Mouse (Mus musculus) kidney, postnatal 4 days (tissue): ENCODE data around the gene Ufc1.

Experiments
- DNase-seq, 2 experiments: peaks; one replicate each; pipeline ENCODE4 v3.0.0; 2021; ENCODE audit warnings: mixed read lengths in 2 of 2

Gene Ufc1

DNA sequence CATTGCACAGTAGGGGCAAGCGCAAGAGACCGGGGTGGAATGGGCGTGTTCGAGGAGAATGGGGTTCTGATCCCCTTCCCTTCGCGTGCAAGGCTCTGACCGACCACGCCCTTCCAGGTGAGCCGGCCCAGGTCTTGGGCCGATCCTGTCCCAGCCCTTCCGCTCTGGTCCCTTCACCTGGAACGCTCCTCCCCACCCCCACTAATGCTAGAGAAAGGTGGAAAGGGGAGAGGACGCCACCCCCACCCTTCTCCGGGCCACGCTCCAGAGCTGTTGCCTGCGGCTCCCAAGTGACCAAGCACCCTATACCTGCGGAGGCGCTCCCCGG is 24.3 kb downstream of the Ufc1 start:
- DNase-seq, result peak; percentile 73 to 84

GRCm38 (mm10) chr1:171269848-171270572 is 24.8 kb downstream of the Ufc1 start, which contains the start of gene B4galt3:
B4galt3 (plus strand) TSS chr1:171270328.
- peak; percentile 98 to 99 for DNase-seq

DNA sequence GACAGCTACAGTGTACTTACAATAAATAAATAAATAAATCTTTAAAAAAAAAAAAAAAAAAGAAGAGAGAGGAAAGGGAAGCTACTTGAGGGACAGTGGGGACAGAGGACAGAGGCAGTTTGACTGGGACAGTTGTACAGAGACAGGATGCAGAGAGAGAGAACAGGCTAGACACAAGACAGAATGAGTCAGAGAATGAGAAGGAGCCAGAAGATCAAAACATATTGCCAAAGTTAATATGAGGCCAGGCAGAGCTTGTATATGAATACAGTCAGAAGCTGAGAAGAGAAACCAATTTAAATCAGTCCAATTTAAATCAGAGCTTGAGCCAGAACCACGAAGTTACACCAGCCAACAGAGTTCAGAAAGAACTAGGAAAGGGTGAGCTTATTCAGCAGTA is 26.5 kb downstream of the Ufc1 start:
- no peak for DNase-seq

DNA sequence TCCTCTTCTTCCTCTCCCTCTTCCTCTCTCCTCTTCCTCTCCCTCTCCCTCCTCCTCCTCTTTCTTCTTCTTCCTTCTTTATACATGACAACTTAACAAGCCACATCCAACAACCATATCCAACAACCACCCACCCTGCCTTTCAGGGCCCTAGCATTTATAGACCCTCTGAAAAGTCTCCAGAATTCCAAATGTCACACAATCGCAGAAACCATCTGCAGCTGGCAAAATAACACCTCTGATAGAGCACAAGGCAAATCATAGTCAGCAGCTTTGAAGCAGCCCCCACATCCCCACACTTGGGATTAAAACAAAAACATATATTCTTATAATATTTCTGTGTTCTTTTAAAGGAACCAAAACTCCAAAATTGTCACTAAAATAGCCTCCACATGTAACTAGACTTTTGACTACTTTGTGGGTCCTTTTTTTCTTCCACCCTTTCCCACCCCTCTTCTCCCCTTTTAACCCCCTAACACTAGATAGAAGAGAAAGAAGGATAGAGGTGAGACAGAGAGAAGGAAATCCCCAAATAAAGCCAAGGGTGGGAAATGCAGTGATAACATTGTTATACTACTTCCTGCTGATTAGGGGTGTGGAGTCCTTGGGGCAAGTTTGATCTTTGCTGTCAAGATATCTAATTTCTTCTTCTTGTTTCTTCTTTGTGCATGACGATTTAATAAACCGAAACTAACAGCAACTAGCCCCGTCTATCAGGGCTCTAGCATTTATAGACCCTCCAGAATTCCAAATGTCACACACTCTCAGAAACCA is 28.7 kb downstream of the Ufc1 start:
- no peak for DNase-seq

GRCm38 (mm10) chr1:171263666-171264461 is 31.0 kb downstream of the Ufc1 start:
- no peak for DNase-seq

DNA sequence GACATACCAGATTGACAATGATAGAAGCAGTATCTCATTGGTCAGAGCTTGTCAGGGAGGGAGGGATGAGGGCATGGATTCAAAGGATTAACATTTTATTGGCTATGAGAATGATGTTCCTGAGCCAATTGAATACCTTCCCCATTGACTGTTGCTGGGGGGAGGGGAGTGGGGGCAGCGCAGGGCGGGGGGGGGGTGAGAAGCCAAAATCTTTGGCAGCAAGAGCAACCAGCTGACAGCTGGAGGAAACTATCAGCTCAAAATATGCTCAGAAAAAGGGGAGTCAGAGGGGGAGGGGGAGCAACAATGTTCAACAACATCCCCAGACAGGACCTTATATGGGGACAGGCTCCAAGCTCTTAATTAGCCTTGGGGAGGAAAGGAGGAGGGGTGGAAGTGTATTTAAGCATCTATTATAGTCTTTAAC is 31.6 kb downstream of the Ufc1 start:
- DNase-seq, result peak; percentile 66 to 78

- DNase-seq, result peak; percentile 77 to 85
Measured at GRCm38 (mm10) chr1:171262594-171263130, 32.2 kb downstream of the Ufc1 start.

- DNase-seq, result no peak
Measured at GRCm38 (mm10) chr1:171260316-171260715, 34.5 kb downstream of the Ufc1 start.

DNA sequence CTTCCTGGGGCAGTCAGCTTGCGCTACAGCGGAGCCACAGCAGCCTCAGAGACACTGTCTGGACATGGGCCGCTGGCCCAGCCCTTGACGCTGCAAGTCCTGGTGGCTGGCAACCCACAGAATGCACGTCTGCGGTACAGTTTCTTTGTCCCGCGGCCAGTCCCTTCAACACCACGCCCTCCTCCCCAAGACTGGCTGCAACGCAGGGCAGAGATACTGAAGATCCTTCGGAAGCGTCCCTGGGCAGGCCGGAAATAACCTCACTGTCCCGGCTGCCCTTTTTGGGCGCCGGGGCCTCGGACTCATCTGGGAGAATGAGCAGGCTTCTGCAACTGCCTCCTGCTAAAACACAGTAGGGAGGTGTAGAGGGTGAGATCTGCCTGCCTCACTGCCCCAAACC is 35.9 kb downstream of the Ufc1 start:
- DNase-seq, result no peak

GRCm38 (mm10) chr1:171257781-171258180 is 37.0 kb downstream of the Ufc1 start:
- no peak for DNase-seq

DNA sequence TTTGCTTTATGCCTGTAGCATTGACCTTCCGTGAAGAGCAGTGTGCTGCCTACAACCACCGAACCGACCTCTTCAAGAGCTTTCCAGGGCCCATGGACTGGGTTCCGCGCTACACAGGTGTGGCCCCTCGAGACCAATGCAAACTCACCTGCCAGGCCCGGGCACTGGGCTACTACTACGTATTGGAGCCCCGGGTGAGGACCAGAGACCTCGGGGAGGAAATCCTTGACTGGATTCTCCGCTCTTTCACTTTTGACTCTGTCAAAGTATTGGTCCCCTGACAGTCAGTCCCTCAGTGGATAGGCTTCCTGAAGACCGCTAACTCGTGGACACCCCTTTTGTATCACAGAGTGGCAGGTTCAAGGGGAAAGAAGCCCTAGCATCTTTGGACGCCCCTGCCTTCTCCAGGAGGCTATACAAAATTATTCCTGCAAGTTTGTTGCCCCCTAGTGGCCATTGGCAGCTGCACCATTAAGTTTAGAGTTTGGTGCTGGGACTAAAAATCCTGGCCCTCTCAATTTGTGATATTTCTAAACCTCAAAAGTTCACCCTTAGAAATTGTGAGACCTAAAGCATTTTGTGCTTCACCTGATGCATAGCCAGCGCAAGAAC is 37.8 kb downstream of the Ufc1 start:
- DNase-seq, result peak; percentile 76 to 83

DNA sequence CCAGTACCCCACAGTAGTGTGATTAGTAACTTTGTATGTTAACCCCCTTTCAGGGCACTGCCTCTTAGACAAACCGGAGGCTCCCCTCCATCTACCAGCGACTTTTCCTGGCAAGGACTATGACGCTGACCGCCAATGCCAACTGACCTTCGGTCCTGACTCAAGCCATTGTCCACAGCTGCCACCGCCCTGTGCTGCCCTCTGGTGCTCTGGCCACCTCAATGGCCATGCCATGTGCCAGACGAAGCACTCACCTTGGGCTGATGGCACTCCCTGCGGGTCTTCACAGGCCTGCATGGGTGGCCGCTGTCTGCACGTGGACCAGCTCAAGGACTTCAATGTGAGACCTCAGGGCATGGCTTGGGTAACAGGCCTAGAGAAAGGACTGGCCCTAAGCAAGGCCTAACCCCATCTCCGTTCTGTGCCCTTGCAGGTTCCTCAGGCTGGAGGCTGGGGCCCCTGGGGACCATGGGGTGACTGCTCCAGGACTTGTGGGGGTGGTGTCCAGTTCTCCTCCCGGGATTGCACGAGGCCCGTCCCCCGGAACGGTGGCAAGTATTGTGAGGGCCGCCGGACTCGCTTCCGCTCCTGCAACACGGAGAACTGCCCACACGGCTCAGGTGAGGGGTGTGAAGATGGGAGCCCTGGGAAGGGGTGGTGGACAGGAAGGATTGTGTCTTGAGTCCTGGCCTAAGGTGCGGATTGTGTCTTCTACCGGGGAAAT is 38.6 kb downstream of the Ufc1 start:
- no peak for DNase-seq

- no peak for DNase-seq
Measured at GRCm38 (mm10) chr1:171252415-171252814, 42.4 kb downstream of the Ufc1 start.

GRCm38 (mm10) chr1:171251594-171252324 is 43.1 kb downstream of the Ufc1 start:
- DNase-seq, result peak; percentile 70 to 79

DNA sequence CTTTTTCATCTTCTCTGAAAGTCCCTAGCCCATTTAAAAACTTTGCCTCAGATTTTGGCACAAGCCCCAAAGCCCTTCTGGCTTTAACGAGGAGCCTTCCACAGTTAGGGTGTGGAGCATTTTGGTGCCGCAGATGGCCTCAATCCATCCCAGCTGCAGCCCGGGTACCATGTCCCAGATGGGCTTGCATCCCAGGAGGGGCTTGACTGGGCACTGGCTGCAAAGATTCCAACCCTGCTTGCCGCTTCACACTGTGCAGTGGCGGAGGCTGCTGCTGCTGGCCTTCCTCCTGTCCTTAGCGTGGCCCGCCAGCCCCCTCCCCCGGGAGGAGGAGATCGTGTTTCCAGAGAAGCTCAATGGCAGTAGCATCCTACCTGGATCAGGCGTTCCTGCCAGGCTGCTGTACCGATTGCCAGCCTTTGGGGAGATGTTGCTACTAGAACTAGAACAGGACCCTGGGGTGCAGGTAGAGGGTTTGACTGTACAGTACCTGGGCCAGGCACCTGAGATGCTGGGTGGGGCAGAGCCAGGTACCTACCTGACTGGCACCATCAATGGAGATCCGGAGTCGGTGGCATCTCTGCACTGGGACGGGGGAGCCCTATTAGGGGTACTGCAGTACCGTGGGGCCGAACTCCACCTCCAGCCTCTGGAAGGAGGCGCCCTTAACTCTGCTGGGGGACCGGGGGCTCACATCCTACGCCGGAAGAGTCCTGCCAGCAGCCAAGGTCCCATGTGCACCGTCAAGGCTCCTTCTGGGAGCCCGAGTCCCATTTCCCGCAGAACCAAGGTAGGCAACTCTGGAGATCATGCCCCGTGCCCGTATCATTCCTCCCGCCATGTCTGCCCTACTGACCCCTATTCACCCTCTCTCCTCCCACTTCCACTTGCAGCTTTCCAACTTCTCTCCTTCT is 43.9 kb downstream of the Ufc1 start, which contains the start of gene Ndufs2:
Gene Ndufs2, minus strand, starts transcription at position 709 of the 914 bp plus-strand sequence.
- peak; percentile 55 to 65 for DNase-seq

DNA sequence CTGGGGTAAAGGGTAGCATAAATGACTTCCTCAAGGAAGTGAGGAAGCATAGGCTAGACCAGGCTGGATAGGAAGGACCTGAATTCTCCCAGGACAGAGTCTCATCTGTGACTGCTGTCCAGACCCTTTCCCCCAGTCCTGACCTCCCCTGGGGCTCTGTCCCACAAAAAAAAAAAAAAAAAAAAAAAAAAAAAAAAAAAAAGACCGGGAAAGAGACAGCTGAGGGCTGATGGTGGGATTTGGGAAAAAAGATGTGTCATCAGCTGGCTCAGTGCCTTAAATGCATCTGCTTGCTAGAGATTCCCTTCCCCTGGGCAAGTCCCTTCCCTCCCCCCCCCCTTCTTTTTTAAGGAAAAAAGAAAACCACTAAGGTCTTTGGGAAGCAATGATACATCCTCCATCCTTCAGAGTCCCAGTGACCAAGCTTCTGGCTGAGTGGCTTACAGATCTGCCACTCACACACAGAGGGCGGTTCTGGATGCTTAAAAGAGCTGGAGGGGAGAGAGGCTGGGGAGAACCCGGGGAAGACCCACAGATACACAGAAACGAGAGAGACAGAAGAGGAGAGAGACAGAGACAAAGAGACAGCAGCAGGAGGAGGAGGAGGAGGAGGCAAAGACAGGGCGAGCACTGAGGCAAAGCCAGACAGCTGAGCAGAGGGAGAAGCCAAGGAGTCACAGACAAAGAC is 44.8 kb downstream of the Ufc1 start, which contains the start of gene Adamts4:
Gene Adamts4, plus strand, starts transcription at position 509 of the 688 bp plus-strand sequence.
- peak; percentile 77 to 82 for DNase-seq

DNA sequence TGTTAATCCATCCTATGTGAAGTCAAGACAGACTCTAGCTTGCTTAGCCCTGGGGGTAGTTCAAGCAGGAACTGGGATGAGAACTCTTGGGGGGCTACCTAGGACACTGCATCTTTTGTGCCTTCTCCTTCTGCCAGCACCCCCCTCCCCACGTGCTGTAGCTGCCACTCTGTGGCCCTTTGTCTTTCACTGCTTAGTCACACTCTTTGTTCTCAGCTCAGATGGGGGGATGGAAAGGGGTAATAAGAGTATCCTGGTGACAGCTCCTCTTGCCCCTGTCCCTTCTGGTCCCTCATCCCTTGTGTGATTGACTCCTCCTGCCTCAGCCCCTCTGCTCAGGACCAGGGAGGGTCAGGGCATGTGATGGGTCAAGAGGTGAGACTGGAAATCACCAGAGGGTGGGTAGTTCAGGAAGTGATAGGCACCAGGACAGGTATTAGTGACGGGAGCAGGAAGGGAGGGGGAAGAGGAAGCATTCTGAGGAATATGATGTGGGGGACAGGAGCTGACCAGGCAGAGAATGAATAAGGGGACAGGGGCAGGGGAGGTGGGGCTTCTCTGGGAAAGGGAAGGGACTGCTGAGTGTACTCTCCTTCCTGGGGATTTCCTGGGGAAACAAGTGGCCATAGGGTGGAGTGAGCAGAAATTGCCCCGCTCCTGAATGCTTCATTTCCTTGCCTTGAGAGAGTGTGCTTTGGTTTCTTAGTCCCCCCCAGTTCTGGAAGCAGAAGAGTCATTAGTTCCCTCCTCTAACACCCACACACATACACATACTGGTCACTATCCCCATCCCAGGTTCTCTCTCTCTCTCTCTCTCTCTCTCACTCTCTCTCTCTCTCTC is 46.2 kb downstream of the Ufc1 start:
- no peak for DNase-seq

DNA sequence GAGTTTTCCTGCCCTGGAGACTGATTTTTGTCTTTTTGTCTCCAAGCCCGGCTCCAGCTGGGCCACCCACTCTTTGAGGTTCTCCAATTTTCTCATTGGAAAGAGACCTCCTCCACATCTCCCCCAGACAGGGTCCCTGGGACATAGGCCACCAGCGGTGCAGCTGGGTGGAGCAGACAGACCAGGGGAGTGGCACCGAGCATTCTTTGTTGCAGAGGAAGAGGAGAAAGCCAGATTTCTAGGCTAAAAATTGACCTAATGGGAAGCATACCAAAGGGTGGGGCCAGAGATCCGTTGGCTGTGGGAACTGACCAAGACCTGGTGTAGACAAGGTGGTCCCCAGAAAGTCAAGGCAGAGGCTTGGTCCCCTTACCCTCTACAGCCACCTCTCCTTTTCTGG is 46.9 kb downstream of the Ufc1 start:
- DNase-seq, result peak in 1 of 2 experiments; percentile 51
